Mouse (Mus musculus) small intestine, adult 2 months (tissue): ENCODE results near the gene Cenpm. TPM values are rescaled to one million over a fixed set of nuclear protein-coding genes. Genes with fewer than 3 reads are reported as not detected.

ENCODE experiments used
- H3K27ac ChIP-seq: fragments of 200-500 bp; 2 replicates; pipeline ENCODE4 v1.5.1; 2012; ENCODE audit warnings: low read depth, low read length, control low read depth, inconsistent platforms; ENCODE audit not compliant: insufficient read depth
- H3K27me3 ChIP-seq: fragments of 200-500 bp; 2 replicates; pipeline ENCODE4 v1.6.1; 2012; ENCODE audit warnings: mild to moderate bottlenecking, moderate library complexity, low read length, inconsistent platforms; ENCODE audit not compliant: control insufficient read depth, insufficient read depth
- H3K36me3 ChIP-seq: fragments of 200-500 bp; 2 replicates; pipeline ENCODE4 v1.6.1; 2012; ENCODE audit warnings: mild to moderate bottlenecking, low read length, control low read depth, inconsistent platforms; ENCODE audit not compliant: control insufficient read depth, insufficient read depth
- H3K4me1 ChIP-seq: fragments of 200-500 bp; 2 replicates; pipeline ENCODE4 v1.6.1; 2012; ENCODE audit warnings: low read length, inconsistent platforms, mixed read lengths; ENCODE audit not compliant: control insufficient read depth, insufficient read depth, insufficient read length
- H3K4me3 ChIP-seq: fragments of 200-500 bp; 2 replicates; pipeline ENCODE4 v1.5.1; 2012; ENCODE audit warnings: low read depth, mild to moderate bottlenecking, control low read depth, inconsistent platforms, low read length, moderate library complexity
- CTCF ChIP-seq: fragments of 200-500 bp; IDR thresholded peaks from 2 replicates; pipeline ENCODE4 v1.5.1; 2012; ENCODE audit warnings: low read depth, mild to moderate bottlenecking, control low read depth, inconsistent platforms, low read length, moderate library complexity, mixed read lengths; ENCODE audit not compliant: insufficient replicate concordance, insufficient read length; ENCODE audit errors: extremely low read depth
- POLR2A ChIP-seq: fragments of 200-500 bp; IDR thresholded peaks from 2 replicates; pipeline ENCODE4 v1.6.1; 2012; ENCODE audit warnings: low read depth, mild to moderate bottlenecking, control low read depth, inconsistent platforms, low read length, moderate library complexity
- WGBS: fragments of 180-500 bp; shearing (Covaris S2); methylation state at CpG from one replicate; pipeline ENCODE4 v1.1.7; 2018; 5-methylcytosine and 5-hydroxymethylcytosine counted together
- polyA plus RNA-seq: library from polyadenylated mRNA; depleted of rRNA; stranded (reverse); fragments of >200 nt; gene quantifications from 2 replicates; pipeline ENCODE4 v1.2.3, GENCODE M21; 2012

Cenpm gene
- polyA plus RNA-seq, 1 experiment = 16.4 TPM

GRCm38 (mm10) chr15:82229542-82230045, 15.0 kb downstream of the Cenpm start:
- Histone ChIP-seq H3K4me3 (no peak overlapping the region), H3K27ac (no peak overlapping the region), H3K4me1 (no peaks in the 10 kb centered on the region; the same call in 1 of the 2 replicates), H3K36me3 (no peaks in the 10 kb centered on the region), H3K27me3 (peaks cover 6% of the 10 kb centered on the region)
- TF ChIP-seq CTCF (no peak), POLR2A (no peak)
- WGBS = 45% methylated on average over 11 of the region's 11 CpGs

GRCm38 (mm10) chr15:82225769-82226168, 18.8 kb downstream of the Cenpm start:
- TF ChIP-seq CTCF (no peak), POLR2A (no peak)
- WGBS = 82% methylated on average over 5 of the region's 5 CpGs
- H3K27ac ChIP-seq = no peak overlapping the region
- no peak overlapping the region for H3K4me3 ChIP-seq
- peaks cover 9% of the 10 kb centered on the region for H3K4me1 ChIP-seq
- H3K36me3 ChIP-seq = no peaks in the 10 kb centered on the region
- peaks cover 21% of the 10 kb centered on the region for H3K27me3 ChIP-seq

GRCm38 (mm10) chr15:82224602-82225215, 19.8 kb downstream of the Cenpm start:
- Histone ChIP-seq H3K4me3 (0 out of 2 replicates have a peak overlapping the region, but pooled peaks have one; percentile 64), H3K4me1 (peaks cover 9% of the 10 kb centered on the region), H3K27me3 (peaks cover 21% of the 10 kb centered on the region), H3K36me3 (no peaks in the 10 kb centered on the region), H3K27ac (no peak overlapping the region; the same call in 1 of the 2 replicates)
- WGBS = 36% methylated on average over 7 of the region's 7 CpGs
- TF ChIP-seq CTCF (no peak), POLR2A (no peak)

GRCm38 (mm10) chr15:82223657-82224601, 20.6 kb downstream of the Cenpm start, which contains the start of gene Tnfrsf13c:
Gene Tnfrsf13c, minus strand, starts transcription at chr15:82224369.
- peak within 1 kb of the TSS; percentile 64 for H3K4me3 ChIP-seq
- no peak within 1 kb of the TSS; the same call in 1 of the 2 replicates for H3K27ac ChIP-seq
- no peak for TF ChIP-seq POLR2A
- no peak for TF ChIP-seq CTCF
- peaks cover 12% of the 10 kb centered on the region for H3K4me1 ChIP-seq
- peaks cover 21% of the 10 kb centered on the region for H3K27me3 ChIP-seq
- 4% methylated on average over 44 of the region's 44 CpGs for WGBS
- H3K36me3 ChIP-seq = no peaks in the 10 kb centered on the region

GRCm38 (mm10) chr15:82223251-82223650, 21.3 kb downstream of the Cenpm start:
- Histone ChIP-seq H3K36me3 (no peaks in the 10 kb centered on the region), H3K4me1 (peaks cover 12% of the 10 kb centered on the region), H3K4me3 (peak overlapping the region; percentile 10), H3K27me3 (peaks cover 21% of the 10 kb centered on the region), H3K27ac (no peak overlapping the region)
- TF ChIP-seq CTCF (no peak), POLR2A (no peak)
- WGBS = 39% methylated on average over 7 of the region's 7 CpGs

- peaks cover 12% of the 10 kb centered on the region for H3K4me1 ChIP-seq
- TF ChIP-seq CTCF (no peak), POLR2A (no peak)
- H3K27me3 ChIP-seq = peaks cover 21% of the 10 kb centered on the region
- H3K27ac ChIP-seq = no peak overlapping the region
- no peaks in the 10 kb centered on the region for H3K36me3 ChIP-seq
- H3K4me3 ChIP-seq = no peak overlapping the region
- 73% methylated on average over 14 of the region's 14 CpGs for WGBS
Measured at GRCm38 (mm10) chr15:82221104-82221860, 23.3 kb downstream of the Cenpm start.
